Mouse (Mus musculus): ENCODE results near the gene Il18bp. TPM values are rescaled to one million over a fixed set of nuclear protein-coding genes. Genes with fewer than 3 reads are reported as not detected.

Il18bp gene
- polyA plus RNA-seq, 1 experiment from 2014 or later, result 3.4 TPM

DNA sequence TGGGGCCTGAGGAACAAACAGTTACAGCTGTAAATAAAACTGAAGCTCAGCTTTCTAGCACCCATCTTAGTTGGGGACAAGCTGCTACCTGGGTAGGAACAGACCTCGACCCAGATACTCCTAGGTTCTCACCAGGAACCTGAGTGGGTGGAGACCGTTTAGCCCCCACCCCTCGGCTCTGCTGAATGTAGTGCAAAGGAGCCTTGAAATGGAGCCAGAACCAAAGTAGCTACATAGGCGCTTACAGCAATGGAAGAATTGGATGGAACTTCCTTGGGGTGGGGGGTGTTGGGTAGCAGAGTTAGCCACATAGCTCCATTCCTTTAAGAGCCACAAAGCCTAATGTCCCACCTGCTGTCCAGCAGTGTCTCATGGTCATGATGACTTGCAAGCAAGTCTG lies 1.6 kb downstream of the Il18bp start:
- WGBS, result 91% methylated on average over 4 of the region's 4 CpGs
- Histone ChIP-seq H3K4me3 (ENCODE audit: low read depth, low read length) (no peak overlapping the region), H3K9me3 (ENCODE audit: control insufficient read depth, low read length) (no peaks in the 10 kb centered on the region), H3K27me3 (ENCODE audit: control insufficient read depth, insufficient read depth, low read length) (no peaks in the 10 kb centered on the region), H3K4me1 (ENCODE audit: control insufficient read depth, insufficient read depth, low read length) (no peaks in the 10 kb centered on the region), H3K27ac (ENCODE audit: low read depth, low read length) (no peak overlapping the region), H3K9ac (ENCODE audit: low read length) (no peak overlapping the region), H3K4me2 (ENCODE audit: low read depth) (no peak overlapping the region), H3K36me3 (ENCODE audit: control insufficient read depth, insufficient read depth, low read length) (peaks cover 38% of the 10 kb centered on the region)
- DNase-seq (ENCODE audit: low spot score) (no peak), ATAC-seq (ENCODE audit: insufficient read depth, low FRiP score, low TSS enrichment) (no peak)

DNA sequence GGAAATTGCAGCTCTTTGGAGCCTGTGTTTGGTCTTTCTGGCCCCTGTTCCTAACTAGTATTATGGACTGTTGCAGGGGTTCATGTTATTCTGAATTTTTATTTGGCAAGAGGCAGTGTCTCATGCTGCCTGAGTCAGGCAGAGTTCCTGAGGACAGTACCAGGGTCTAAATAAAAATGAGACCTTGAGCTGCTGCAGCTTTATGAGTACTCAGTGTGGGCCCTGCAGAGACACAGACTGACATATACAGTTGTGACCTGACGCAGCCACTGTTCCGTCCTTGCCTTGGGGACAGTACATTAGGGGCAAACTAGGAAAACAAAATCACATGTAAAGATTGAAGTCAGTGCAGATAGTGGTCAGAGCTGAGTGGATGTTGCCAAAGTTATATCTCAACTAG lies 3.5 kb downstream of the Il18bp start:
- Histone ChIP-seq H3K27me3 (ENCODE audit: control insufficient read depth, insufficient read depth, low read length) (no peaks in the 10 kb centered on the region), H3K27ac (ENCODE audit: low read depth, low read length) (no peak overlapping the region), H3K4me3 (ENCODE audit: low read depth, low read length) (no peak overlapping the region), H3K36me3 (ENCODE audit: control insufficient read depth, insufficient read depth, low read length) (peaks cover 43% of the 10 kb centered on the region), H3K4me1 (ENCODE audit: control insufficient read depth, insufficient read depth, low read length) (no peaks in the 10 kb centered on the region), H3K4me2 (ENCODE audit: low read depth) (no peak overlapping the region), H3K9me3 (ENCODE audit: control insufficient read depth, low read length) (no peaks in the 10 kb centered on the region), H3K9ac (ENCODE audit: low read length) (no peak overlapping the region)
- no peak for ATAC-seq (ENCODE audit: insufficient read depth, low FRiP score, low TSS enrichment)
- DNase-seq (ENCODE audit: low spot score), result no peak
- WGBS, result 97% methylated on average over 2 of the region's 2 CpGs

DNA sequence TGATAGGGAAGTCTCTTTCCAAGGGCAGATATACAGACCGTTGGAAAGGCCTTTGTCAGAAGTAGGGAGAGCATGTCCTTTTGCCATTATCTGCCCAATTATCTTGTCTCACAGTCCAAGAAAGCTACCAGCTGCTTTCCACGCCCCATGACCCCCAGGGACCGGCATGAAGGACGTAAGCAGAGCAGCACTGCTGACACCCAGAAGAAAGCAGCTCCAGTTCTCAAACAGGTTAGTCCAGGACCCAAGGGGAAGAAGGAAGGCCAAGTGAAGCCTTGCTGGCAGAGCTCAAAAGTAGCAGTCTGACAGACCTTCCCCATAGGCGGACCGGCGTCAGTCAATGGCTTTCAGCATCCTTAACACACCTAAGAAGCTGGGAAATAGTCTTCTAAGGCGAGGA lies 5.1 kb downstream of the Il18bp start:
- no peaks in the 10 kb centered on the region for H3K9me3 ChIP-seq (ENCODE audit: control insufficient read depth, low read length)
- no peaks in the 10 kb centered on the region for H3K4me1 ChIP-seq (ENCODE audit: control insufficient read depth, insufficient read depth, low read length)
- H3K9ac ChIP-seq (ENCODE audit: low read length), result no peak overlapping the region
- H3K36me3 ChIP-seq (ENCODE audit: control insufficient read depth, insufficient read depth, low read length), result peaks cover 53% of the 10 kb centered on the region
- no peak overlapping the region for H3K27ac ChIP-seq (ENCODE audit: low read depth, low read length)
- no peak overlapping the region for H3K4me3 ChIP-seq (ENCODE audit: low read depth, low read length)
- H3K27me3 ChIP-seq (ENCODE audit: control insufficient read depth, insufficient read depth, low read length), result no peaks in the 10 kb centered on the region
- DNase-seq (ENCODE audit: low spot score), result no peak
- ATAC-seq (ENCODE audit: insufficient read depth, low FRiP score, low TSS enrichment), result no peak
- WGBS, result 92% methylated on average over 8 of the region's 8 CpGs
- H3K4me2 ChIP-seq (ENCODE audit: low read depth), result no peak overlapping the region

DNA sequence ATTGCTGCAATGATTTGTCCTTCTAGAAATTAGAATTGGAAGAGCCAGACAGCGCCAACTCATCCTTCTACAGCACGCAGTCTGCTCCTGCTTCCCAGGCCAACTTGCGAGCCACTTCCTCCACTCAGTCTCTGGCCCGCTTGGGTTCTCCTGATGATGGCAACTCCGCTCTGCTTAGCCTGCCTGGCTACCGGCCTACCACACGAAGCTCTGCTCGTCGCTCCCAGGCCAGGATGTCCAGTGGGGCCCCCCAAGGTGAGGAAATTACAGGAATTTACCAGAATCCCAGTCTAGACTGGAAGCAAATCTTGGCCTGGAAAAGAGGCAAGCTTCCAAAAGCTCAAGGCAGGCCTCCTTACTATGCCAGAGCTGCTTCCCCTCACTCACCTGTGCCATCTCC lies 6.6 kb downstream of the Il18bp start:
- no peaks in the 10 kb centered on the region for H3K27me3 ChIP-seq (ENCODE audit: control insufficient read depth, insufficient read depth, low read length)
- peaks cover 47% of the 10 kb centered on the region for H3K36me3 ChIP-seq (ENCODE audit: control insufficient read depth, insufficient read depth, low read length)
- no peak overlapping the region for H3K27ac ChIP-seq (ENCODE audit: low read depth, low read length)
- no peak overlapping the region for H3K4me2 ChIP-seq (ENCODE audit: low read depth)
- H3K4me1 ChIP-seq (ENCODE audit: control insufficient read depth, insufficient read depth, low read length), result no peaks in the 10 kb centered on the region
- no peak for ATAC-seq (ENCODE audit: insufficient read depth, low FRiP score, low TSS enrichment)
- H3K9ac ChIP-seq (ENCODE audit: low read length), result no peak overlapping the region
- H3K9me3 ChIP-seq (ENCODE audit: control insufficient read depth, low read length), result no peaks in the 10 kb centered on the region
- H3K4me3 ChIP-seq (ENCODE audit: low read depth, low read length), result no peak overlapping the region
- no peak for DNase-seq (ENCODE audit: low spot score)
- 95% methylated on average over 9 of the region's 9 CpGs for WGBS

- ATAC-seq (ENCODE audit: insufficient read depth, low FRiP score, low TSS enrichment), result no peak
- Histone ChIP-seq H3K36me3 (ENCODE audit: control insufficient read depth, insufficient read depth, low read length) (peaks cover 30% of the 10 kb centered on the region), H3K4me1 (ENCODE audit: control insufficient read depth, insufficient read depth, low read length) (no peaks in the 10 kb centered on the region), H3K27ac (ENCODE audit: low read depth, low read length) (no peak overlapping the region), H3K4me3 (ENCODE audit: low read depth, low read length) (no peak overlapping the region), H3K9me3 (ENCODE audit: control insufficient read depth, low read length) (no peaks in the 10 kb centered on the region), H3K4me2 (ENCODE audit: low read depth) (no peak overlapping the region), H3K9ac (ENCODE audit: low read length) (no peak overlapping the region), H3K27me3 (ENCODE audit: control insufficient read depth, insufficient read depth, low read length) (no peaks in the 10 kb centered on the region)
- 88% methylated on average over 1 of the region's 1 CpGs for WGBS
- DNase-seq (ENCODE audit: low spot score), result no peak
These were observed 12.0 kb downstream of the Il18bp start for GRCm38 (mm10) chr7:102006520-102006919.

GRCm38 (mm10) chr7:102000921-102001630 lies 17.4 kb downstream of the Il18bp start:
- Histone ChIP-seq H3K4me3 (ENCODE audit: low read depth, low read length) (no peak overlapping the region), H3K9ac (ENCODE audit: low read length) (no peak overlapping the region), H3K27me3 (ENCODE audit: control insufficient read depth, insufficient read depth, low read length) (no peaks in the 10 kb centered on the region), H3K27ac (ENCODE audit: low read depth, low read length) (no peak overlapping the region), H3K36me3 (ENCODE audit: control insufficient read depth, insufficient read depth, low read length) (peaks cover 39% of the 10 kb centered on the region), H3K4me1 (ENCODE audit: control insufficient read depth, insufficient read depth, low read length) (no peaks in the 10 kb centered on the region), H3K9me3 (ENCODE audit: control insufficient read depth, low read length) (no peaks in the 10 kb centered on the region), H3K4me2 (ENCODE audit: low read depth) (no peak overlapping the region)
- no peak for ATAC-seq (ENCODE audit: insufficient read depth, low FRiP score, low TSS enrichment)
- no peak for DNase-seq (ENCODE audit: low spot score)
- WGBS, result 91% methylated on average over 26 of the region's 26 CpGs

- Histone ChIP-seq H3K9ac (ENCODE audit: low read length) (no peak overlapping the region), H3K9me3 (ENCODE audit: control insufficient read depth, low read length) (no peaks in the 10 kb centered on the region), H3K27me3 (ENCODE audit: control insufficient read depth, insufficient read depth, low read length) (no peaks in the 10 kb centered on the region), H3K36me3 (ENCODE audit: control insufficient read depth, insufficient read depth, low read length) (peaks cover 44% of the 10 kb centered on the region), H3K4me3 (ENCODE audit: low read depth, low read length) (no peak overlapping the region), H3K4me1 (ENCODE audit: control insufficient read depth, insufficient read depth, low read length) (no peaks in the 10 kb centered on the region), H3K4me2 (ENCODE audit: low read depth) (no peak overlapping the region), H3K27ac (ENCODE audit: low read depth, low read length) (no peak overlapping the region)
- WGBS, result 88% methylated on average over 8 of the region's 8 CpGs
- DNase-seq (ENCODE audit: low spot score) (no peak), ATAC-seq (ENCODE audit: insufficient read depth, low FRiP score, low TSS enrichment) (no peak)
These were observed 18.2 kb downstream of the Il18bp start for GRCm38 (mm10) chr7:102000296-102000695.

DNA sequence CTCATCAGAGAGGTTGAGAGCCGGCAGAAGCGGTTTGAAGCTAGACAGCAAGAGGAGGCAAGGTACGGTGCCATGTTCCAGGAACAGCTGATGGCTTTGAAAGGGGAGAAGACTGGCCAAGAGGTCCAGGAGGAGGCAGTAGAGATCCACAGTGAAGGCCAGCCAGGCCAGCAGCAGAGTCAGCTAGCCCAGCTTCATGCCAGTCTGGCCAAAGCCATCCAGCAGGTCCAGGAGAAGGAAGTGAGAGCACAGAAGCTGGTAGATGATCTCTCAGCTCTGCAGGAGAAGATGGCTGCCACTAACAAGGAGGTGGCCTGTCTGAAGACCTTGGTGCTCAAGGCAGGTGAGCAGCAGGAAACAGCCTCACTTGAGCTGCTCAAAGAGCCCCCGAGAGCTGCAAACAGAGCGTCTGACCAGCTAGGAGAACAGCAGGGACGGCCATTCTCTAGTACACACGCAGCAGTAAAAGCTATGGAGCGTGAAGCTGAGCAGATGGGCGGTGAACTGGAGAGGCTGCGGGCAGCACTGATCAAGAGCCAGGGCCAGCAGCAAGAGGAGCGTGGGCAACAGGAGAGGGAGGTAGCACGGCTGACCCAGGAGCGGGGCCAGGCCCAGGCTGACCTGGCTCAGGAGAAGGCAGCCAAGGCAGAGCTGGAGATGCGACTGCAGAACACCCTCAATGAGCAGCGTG lies 18.9 kb downstream of the Il18bp start:
- no peak for DNase-seq (ENCODE audit: low spot score)
- Histone ChIP-seq H3K4me3 (ENCODE audit: low read depth, low read length) (no peak overlapping the region), H3K4me2 (ENCODE audit: low read depth) (no peak overlapping the region), H3K9me3 (ENCODE audit: control insufficient read depth, low read length) (no peaks in the 10 kb centered on the region), H3K27ac (ENCODE audit: low read depth, low read length) (no peak overlapping the region), H3K27me3 (ENCODE audit: control insufficient read depth, insufficient read depth, low read length) (no peaks in the 10 kb centered on the region), H3K36me3 (ENCODE audit: control insufficient read depth, insufficient read depth, low read length) (peaks cover 48% of the 10 kb centered on the region), H3K4me1 (ENCODE audit: control insufficient read depth, insufficient read depth, low read length) (no peaks in the 10 kb centered on the region), H3K9ac (ENCODE audit: low read length) (no peak overlapping the region)
- no peak for ATAC-seq (ENCODE audit: insufficient read depth, low FRiP score, low TSS enrichment)
- 89% methylated on average over 15 of the region's 15 CpGs for WGBS

Measured in neural tube, embryonic 11.5 days (tissue).